Mouse (Mus musculus) limb, embryonic 12.5 days (tissue): Measurements from ENCODE around the gene Adarb1. TPM values are rescaled to one million over a fixed set of nuclear protein-coding genes. Genes with fewer than 3 reads are reported as not detected.

ENCODE experiments used
- ATAC-seq: fragments of 200-750 bp; cut with Nextera tagmentation; 2 replicates; pipeline ENCODE4 v1.8.0; 2017; ENCODE audit warnings: low read depth, moderate TSS enrichment; ENCODE audit not compliant: insufficient number of reproducible peaks, insufficient read depth, low FRiP score, low TSS enrichment
- H3K27ac ChIP-seq: fragments of 300-500 bp; sonication (generic); 2 replicates; pipeline ENCODE4 v1.5.1; 2016; ENCODE audit warnings: mild to moderate bottlenecking, moderate library complexity
- H3K27me3 ChIP-seq: fragments of 300-500 bp; sonication (generic); 2 replicates; pipeline ENCODE4 v1.6.1; 2016; ENCODE audit warnings: mild to moderate bottlenecking, moderate library complexity
- H3K36me3 ChIP-seq: fragments of 300-500 bp; sonication (generic); 2 replicates; pipeline ENCODE4 v1.6.1; 2016; ENCODE audit warnings: mild to moderate bottlenecking, moderate library complexity
- H3K4me1 ChIP-seq: fragments of 300-500 bp; sonication (generic); replicated peaks from 2 replicates; pipeline ENCODE4 v1.6.1; 2016
- H3K4me2 ChIP-seq: fragments of 300-500 bp; sonication (generic); 2 replicates; pipeline ENCODE4 v1.6.1; 2016; ENCODE audit warnings: mild to moderate bottlenecking, moderate library complexity
- H3K4me3 ChIP-seq: fragments of 300-500 bp; sonication (generic); replicated peaks from 2 replicates; pipeline ENCODE4 v1.5.1; 2016; ENCODE audit warnings: mild to moderate bottlenecking
- H3K9ac ChIP-seq: fragments of 300-500 bp; sonication (generic); replicated peaks from 2 replicates; pipeline ENCODE4 v1.6.1; 2016; ENCODE audit warnings: mild to moderate bottlenecking, moderate library complexity
- H3K9me3 ChIP-seq: fragments of 300-500 bp; sonication (generic); 2 replicates; pipeline ENCODE4 v1.6.1; 2016; ENCODE audit warnings: mild to moderate bottlenecking, moderate library complexity
- WGBS: fragments of 180-500 bp; shearing (Covaris S2); methylation state at CpG from one replicate; pipeline ENCODE4 v1.1.7; 2016; 5-methylcytosine and 5-hydroxymethylcytosine counted together
- polyA plus RNA-seq: library from polyadenylated mRNA; unstranded; fragments of >200 nt; fragmentation: Nextera tagmentation; extraction: Ambion mirVana; gene quantifications from 2 replicates; pipeline ENCODE4 v1.2.1, GENCODE M21; 2016

Gene Adarb1
- polyA plus RNA-seq, 1 experiment from 2014 or later = 6.4 TPM

DNA sequence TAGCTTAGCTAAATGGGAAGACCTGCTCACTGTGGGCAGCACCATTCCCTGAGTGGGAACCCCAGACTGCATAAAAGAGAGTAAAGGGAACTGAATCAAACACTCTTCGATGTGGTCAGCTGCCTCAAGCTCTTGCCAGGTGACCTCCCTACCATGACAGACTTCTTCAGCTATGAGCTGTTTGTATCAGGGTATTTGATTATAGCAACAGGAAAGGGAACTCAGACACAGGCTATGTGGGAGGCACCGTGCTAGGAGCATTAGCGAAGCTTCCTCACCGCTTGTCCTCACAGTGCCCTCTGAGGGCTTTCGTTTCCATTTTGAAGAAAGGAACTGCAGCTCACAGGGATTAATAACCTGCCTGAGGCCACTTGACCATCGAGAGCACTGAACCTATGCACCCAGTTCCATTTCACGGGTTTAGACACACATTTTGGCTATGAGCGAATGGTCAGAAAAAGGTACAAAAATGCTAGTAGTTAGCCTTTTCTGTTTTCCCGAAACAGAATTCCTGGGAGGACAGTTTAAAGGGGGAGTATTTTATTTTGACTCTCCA is 103.3 kb downstream of the Adarb1 start:
- no peak overlapping the region for H3K4me3 ChIP-seq
- 86% methylated on average over 9 of the region's 9 CpGs for WGBS
- H3K36me3 ChIP-seq = peaks cover 6% of the 10 kb centered on the region; the same call in 1 of the 2 replicates
- no peaks in the 10 kb centered on the region for H3K27me3 ChIP-seq
- no peak overlapping the region for H3K9ac ChIP-seq
- H3K4me1 ChIP-seq = no peaks in the 10 kb centered on the region
- H3K9me3 ChIP-seq = no peaks in the 10 kb centered on the region
- ATAC-seq = no peak
- no peak overlapping the region for H3K4me2 ChIP-seq
- no peak overlapping the region for H3K27ac ChIP-seq

DNA sequence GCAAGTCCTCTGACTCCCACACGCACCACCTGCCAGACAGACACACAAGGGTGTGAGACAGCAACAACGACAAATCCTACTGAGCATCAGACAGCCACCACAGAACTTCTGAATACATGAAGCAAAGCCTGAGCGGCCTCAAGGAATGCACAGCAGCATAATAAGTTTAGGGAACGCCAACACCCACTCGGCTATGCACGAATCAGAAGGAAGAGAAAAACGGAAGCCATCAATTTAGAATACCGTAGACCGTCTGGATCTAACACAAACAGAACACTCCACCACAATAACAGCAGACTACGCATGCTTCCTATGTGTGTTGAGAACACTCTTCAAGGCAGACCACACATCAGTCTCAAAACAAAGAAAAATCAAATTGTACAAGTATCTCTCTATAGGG is 109.1 kb downstream of the Adarb1 start:
- Histone ChIP-seq H3K4me2 (no peak overlapping the region), H3K4me1 (no peaks in the 10 kb centered on the region), H3K27ac (no peak overlapping the region), H3K36me3 (peaks cover 6% of the 10 kb centered on the region; the same call in 1 of the 2 replicates), H3K9me3 (no peaks in the 10 kb centered on the region), H3K27me3 (no peaks in the 10 kb centered on the region), H3K4me3 (no peak overlapping the region), H3K9ac (no peak overlapping the region)
- no peak for ATAC-seq
- WGBS = 92% methylated on average over 10 of the region's 10 CpGs

DNA sequence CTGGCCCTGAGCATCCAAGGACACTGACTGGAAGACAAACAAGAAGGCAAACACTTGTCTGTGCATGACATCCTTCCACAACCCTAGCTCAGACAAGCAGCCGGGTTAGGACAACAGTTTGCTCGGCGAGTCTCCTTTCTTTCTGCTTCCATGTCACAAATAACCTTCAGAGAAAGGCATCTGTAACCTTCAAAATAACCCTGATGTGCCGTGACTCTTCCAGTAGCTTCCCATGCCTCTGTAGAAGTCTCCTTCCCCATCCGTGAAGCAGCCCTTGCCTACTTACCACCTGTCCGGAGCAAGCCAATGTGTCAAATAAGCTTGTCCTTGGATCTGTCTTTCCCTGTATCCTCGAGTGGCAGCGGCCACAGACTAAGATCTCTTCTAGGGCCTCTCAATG is 112.3 kb downstream of the Adarb1 start:
- Histone ChIP-seq H3K27me3 (no peaks in the 10 kb centered on the region), H3K9ac (no peak overlapping the region), H3K4me2 (no peak overlapping the region), H3K4me3 (no peak overlapping the region), H3K4me1 (no peaks in the 10 kb centered on the region), H3K36me3 (peaks cover 9% of the 10 kb centered on the region; the same call in 1 of the 2 replicates), H3K27ac (no peak overlapping the region), H3K9me3 (no peaks in the 10 kb centered on the region)
- 82% methylated on average over 8 of the region's 8 CpGs for WGBS
- ATAC-seq = no peak

DNA sequence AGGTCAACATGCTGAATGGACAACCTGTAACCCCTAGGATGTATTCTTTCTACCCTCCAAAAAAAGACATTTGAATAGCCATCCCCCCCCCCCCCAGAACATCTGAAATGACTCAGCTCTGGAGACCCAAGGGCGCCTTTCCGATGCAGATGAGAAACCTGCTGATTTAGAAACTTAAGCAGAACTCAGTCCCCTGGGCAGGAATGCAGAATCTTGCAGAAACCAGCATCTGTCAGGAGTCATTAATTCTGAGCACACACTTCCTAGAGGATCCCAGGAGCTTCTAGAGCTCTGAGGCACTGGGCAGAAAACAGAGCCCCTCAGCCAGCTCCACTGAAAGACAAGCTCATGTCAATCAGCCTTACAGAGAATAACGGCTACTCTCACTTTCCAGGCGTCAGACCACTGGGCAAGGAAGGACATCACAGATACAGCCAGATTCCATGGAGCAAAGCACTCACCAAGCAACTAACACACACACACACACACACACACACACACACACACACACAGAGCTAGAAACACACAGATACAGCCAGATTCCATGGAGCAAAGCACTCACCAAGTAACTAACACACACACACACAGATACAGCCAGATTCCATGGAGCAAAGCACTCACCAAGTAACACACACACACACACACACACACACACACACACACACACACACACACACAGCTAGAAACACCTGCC is 113.1 kb downstream of the Adarb1 start:
- Histone ChIP-seq H3K9ac (no peak overlapping the region), H3K27ac (no peak overlapping the region), H3K27me3 (no peaks in the 10 kb centered on the region), H3K9me3 (no peaks in the 10 kb centered on the region), H3K4me2 (no peak overlapping the region), H3K4me3 (no peak overlapping the region), H3K36me3 (0 out of 2 replicates have a peak, but pooled peaks cover 5% of the 10 kb centered on the region), H3K4me1 (no peaks in the 10 kb centered on the region)
- 74% methylated on average over 4 of the region's 4 CpGs for WGBS
- ATAC-seq = no peak

DNA sequence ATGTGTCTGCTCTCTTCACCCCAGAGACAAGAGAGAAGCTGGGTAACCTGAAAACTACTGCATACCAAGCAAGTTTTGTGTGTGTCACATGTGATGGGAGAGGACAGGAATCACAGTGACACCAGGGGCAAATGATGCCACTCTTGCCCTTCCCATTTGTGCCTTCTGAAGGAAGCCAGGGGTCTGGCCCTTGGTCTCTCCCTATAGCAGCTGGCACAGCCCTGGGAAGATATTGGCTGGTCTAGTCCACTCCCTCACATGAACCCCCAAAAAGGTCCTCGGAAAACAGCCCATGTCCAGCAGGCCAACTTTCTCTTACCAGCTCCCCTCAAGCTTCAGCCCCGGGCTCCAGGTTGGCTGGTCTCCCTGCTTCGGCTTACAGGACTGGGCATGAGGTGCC is 113.7 kb downstream of the Adarb1 start:
- no peak overlapping the region for H3K9ac ChIP-seq
- ATAC-seq = no peak
- 88% methylated on average over 3 of the region's 3 CpGs for WGBS

DNA sequence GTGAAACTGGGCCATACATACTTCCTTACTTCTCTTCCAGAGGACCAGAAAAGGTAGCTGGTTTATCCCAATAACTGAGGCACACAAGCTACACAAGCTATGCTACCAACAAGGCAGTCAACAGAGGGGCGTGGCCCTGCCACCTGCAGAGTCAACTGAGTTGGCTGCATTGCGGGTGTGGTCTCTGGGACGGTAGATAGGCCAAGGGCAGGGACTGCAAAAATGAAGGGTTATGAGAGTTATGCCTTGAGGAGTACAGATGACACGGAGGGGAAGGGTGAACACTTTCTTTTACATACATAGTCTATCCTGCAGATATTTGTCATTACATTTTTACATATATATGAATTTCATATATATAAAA is 117.2 kb downstream of the Adarb1 start:
- ATAC-seq = no peak
- no peaks in the 10 kb centered on the region for H3K27me3 ChIP-seq
- H3K4me3 ChIP-seq = no peak overlapping the region
- H3K4me1 ChIP-seq = no peaks in the 10 kb centered on the region
- no peak overlapping the region for H3K27ac ChIP-seq
- 90% methylated on average over 4 of the region's 4 CpGs for WGBS
- no peak overlapping the region for H3K4me2 ChIP-seq
- H3K9me3 ChIP-seq = no peaks in the 10 kb centered on the region
- 0 out of 2 replicates have a peak, but pooled peaks cover 5% of the 10 kb centered on the region for H3K36me3 ChIP-seq
- no peak overlapping the region for H3K9ac ChIP-seq

More for the DNA sequence above, 113.7 kb downstream of the Adarb1 start:
- Histone ChIP-seq H3K4me3 (no peak overlapping the region), H3K9me3 (no peaks in the 10 kb centered on the region), H3K4me1 (no peaks in the 10 kb centered on the region), H3K27ac (no peak overlapping the region), H3K4me2 (no peak overlapping the region), H3K27me3 (no peaks in the 10 kb centered on the region), H3K36me3 (0 out of 2 replicates have a peak, but pooled peaks cover 5% of the 10 kb centered on the region)

DNA sequence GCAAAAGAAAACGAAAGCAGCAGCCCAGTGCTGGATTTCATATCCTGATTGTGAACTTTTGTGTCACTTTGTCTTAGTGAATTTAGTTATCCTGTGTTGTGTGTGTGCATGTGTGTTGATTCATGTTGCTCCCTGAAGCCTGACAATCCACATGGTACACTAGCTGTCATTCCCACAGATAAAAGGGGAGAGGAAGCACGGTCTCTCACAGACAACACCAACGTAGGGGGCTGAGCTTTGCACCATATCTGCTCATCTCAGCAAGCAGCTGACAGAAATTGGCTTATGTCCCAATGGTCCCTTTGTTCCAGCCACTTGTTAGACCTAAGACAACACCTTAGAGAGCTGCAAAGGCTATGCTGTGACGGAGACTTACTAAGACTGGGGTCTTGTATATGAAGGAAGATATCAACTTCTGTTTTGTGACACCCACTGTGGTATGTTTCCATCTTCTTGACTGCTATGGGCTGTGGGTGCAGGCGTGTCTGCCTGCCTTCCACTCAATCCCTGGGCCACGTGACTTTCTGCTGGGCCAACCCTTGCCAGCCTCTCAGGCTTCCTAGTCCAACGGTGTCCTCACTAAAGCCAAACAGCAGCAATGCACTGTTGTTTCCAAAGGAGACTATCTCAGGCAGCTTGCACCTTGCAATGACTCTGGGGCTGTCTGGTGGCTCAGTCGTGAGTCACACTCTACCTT is 117.7 kb downstream of the Adarb1 start:
- Histone ChIP-seq H3K27ac (no peak overlapping the region), H3K9ac (no peak overlapping the region), H3K4me1 (no peaks in the 10 kb centered on the region), H3K4me2 (no peak overlapping the region), H3K9me3 (no peaks in the 10 kb centered on the region), H3K36me3 (0 out of 2 replicates have a peak, but pooled peaks cover 5% of the 10 kb centered on the region), H3K4me3 (no peak overlapping the region), H3K27me3 (no peaks in the 10 kb centered on the region)
- no peak for ATAC-seq
- WGBS = 81% methylated on average over 8 of the region's 8 CpGs

DNA sequence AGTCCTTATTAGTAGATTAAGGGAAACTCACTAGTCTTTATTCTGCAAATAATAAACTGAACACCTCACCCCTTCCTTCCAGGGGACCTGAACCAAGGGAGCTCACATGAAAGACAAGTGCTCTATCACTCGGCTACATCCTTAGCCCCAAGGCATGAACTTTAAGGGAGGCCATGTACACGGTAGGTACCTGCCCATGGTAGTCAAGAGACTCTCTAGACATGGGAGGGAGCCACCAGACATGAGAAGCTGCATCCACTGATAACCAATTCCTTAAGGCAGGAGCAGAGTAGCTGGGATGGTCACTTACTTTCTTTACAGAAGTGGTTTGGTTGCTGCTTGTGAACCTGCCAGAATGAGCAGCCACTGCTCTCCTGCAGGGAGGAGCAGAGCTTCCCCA is 118.9 kb downstream of the Adarb1 start:
- Histone ChIP-seq H3K9ac (no peak overlapping the region), H3K9me3 (no peaks in the 10 kb centered on the region), H3K4me3 (no peak overlapping the region), H3K27ac (no peak overlapping the region), H3K4me2 (no peak overlapping the region), H3K4me1 (no peaks in the 10 kb centered on the region), H3K36me3 (peaks cover 9% of the 10 kb centered on the region; the same call in 1 of the 2 replicates), H3K27me3 (no peaks in the 10 kb centered on the region)
- WGBS = 76% methylated on average over 2 of the region's 2 CpGs
- ATAC-seq = no peak

DNA sequence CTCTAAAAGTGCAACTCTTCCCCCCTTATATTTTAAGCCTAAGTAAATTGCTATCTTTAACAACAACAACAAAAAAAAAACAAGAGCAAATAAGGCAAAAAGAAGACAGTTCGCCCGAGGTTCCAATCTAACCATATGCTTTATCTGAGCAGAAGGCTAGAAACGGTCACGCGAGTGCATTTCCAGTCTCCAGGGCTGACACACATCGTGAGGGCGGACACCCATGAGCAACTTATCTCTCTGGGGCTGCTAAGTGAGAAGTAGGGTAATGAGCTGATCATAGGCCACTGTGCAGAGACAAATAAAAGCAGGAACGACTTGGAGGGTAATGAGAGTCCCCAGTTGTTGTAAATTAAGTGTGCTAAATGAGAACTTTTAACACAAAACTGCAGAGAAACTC is 119.4 kb downstream of the Adarb1 start:
- Histone ChIP-seq H3K9me3 (no peaks in the 10 kb centered on the region), H3K4me2 (no peak overlapping the region), H3K9ac (no peak overlapping the region), H3K4me3 (no peak overlapping the region), H3K27ac (no peak overlapping the region), H3K36me3 (peaks cover 9% of the 10 kb centered on the region), H3K27me3 (no peaks in the 10 kb centered on the region), H3K4me1 (no peaks in the 10 kb centered on the region)
- WGBS = 80% methylated on average over 8 of the region's 8 CpGs
- no peak for ATAC-seq

DNA sequence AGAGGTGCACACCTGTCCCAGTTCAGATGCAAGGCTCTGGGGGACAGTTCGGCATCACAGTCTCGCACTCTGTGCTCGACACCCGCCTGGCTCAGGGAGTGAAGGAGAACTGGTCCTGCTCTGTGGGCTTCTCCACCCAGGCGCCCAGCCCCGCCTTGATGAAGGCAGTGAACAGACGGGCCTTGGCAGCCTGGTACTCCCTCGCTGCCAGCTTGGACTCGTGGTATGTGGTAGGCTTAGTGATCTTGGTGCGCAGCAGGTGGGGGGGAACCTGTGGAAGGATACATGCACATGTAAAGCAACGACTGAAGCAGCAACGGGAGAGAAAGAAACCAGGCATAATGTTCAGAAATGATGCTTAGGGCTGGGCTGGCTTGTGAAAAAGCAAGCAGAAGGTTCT is 123.4 kb downstream of the Adarb1 start:
- Histone ChIP-seq H3K4me1 (no peaks in the 10 kb centered on the region), H3K36me3 (peaks cover 8% of the 10 kb centered on the region), H3K9ac (no peak overlapping the region), H3K4me2 (no peak overlapping the region), H3K27me3 (no peaks in the 10 kb centered on the region), H3K9me3 (no peaks in the 10 kb centered on the region), H3K4me3 (no peak overlapping the region), H3K27ac (no peak overlapping the region)
- ATAC-seq = no peak
- WGBS = 90% methylated on average over 12 of the region's 12 CpGs

DNA sequence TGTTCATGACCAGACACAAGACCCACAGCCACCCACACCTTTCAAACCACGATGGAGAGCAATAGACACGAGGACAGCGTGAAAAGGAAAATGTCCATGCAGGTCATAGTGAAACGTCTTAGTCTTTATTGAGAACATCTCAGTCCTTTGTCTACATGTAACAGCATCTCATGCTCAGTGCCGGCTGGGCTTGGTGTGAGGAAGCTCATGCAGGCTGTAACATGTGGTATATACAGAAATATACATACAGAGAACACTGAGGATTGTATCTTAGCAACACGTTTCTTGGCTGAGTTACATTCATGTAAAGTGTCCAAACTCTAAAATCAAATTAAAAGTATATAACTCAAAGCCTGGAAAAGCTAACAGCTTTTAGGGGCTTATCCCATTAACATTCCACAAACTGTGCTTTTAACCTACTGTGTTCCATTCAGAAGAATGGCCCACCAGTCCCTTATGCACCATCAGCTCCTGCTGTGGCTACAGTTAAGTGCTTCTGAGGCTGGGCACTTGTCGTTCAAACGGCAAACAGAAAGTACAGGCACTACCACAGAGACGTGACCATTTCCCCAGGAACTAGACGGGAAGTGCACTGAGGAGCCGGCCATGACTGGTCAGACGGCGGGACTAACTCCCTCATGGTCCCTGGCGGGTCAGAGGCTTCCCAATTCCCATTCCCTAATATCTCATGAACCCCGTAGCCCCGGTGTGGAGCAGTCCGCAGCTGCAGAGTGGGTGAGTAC is 127.3 kb downstream of the Adarb1 start:
- H3K4me1 ChIP-seq = no peaks in the 10 kb centered on the region
- H3K27me3 ChIP-seq = no peaks in the 10 kb centered on the region
- WGBS = 75% methylated on average over 17 of the region's 17 CpGs
- no peak overlapping the region for H3K9ac ChIP-seq
- no peak overlapping the region for H3K27ac ChIP-seq
- H3K4me3 ChIP-seq = no peak overlapping the region
- H3K4me2 ChIP-seq = no peak overlapping the region
- H3K9me3 ChIP-seq = no peaks in the 10 kb centered on the region
- no peak for ATAC-seq
- peaks cover 8% of the 10 kb centered on the region for H3K36me3 ChIP-seq
